Mouse (Mus musculus): ENCODE measurements around the gene Dot1l. TPM values are rescaled to one million over a fixed set of nuclear protein-coding genes. Genes with fewer than 3 reads are reported as not detected.
"Not testable (repeated sequence)": the region's sequence is repeated elsewhere in the genome, so short reads cannot be mapped to it uniquely, and the experiment has no call there.

Gene Dot1l
- polyA plus RNA-seq, 1 experiment, result 46.2 TPM

- 92% methylated on average over 4 of the region's 4 CpGs for WGBS
- DNase-seq (ENCODE audit: low read depth in 1 of 2, low spot score in 2 of 2), result no peak
- Histone ChIP-seq H3K27me3 (ENCODE audit: control insufficient read depth, insufficient read depth, low read length) (peaks cover 15% of the 10 kb centered on the region; the same call in 1 of the 2 replicates), H3K4me3 (ENCODE audit: extremely low read depth, insufficient read depth, insufficient read length) (no peak within 1 kb of the TSS), H3K4me1 (ENCODE audit: control insufficient read depth, insufficient read depth, insufficient read length) (no peaks in the 10 kb centered on the region), H3K36me3 (ENCODE audit: control insufficient read depth, insufficient read depth, low read length) (no peaks in the 10 kb centered on the region), H3K27ac (ENCODE audit: insufficient read depth, low read length) (no peak within 1 kb of the TSS)
- no peak for TF ChIP-seq POLR2A (IDR thresholded peaks at IDR 0.05; ENCODE audit: low read depth, low read length)
- no peak for TF ChIP-seq CTCF (IDR thresholded peaks at IDR 0.05; ENCODE audit: extremely low read depth, insufficient read depth, insufficient read length, insufficient replicate concordance)
Observed at GRCm38 (mm10) chr10:80813366-80813765, 58.4 kb downstream of the Dot1l start, which contains the start of gene Jsrp1. Gene Jsrp1 (minus strand): TSS chr10:80813498.

- H3K36me3 ChIP-seq (ENCODE audit: control insufficient read depth, insufficient read depth, low read length), result no peaks in the 10 kb centered on the region
- H3K4me1 ChIP-seq (ENCODE audit: control insufficient read depth, insufficient read depth, insufficient read length), result no peaks in the 10 kb centered on the region
- TF ChIP-seq POLR2A (IDR thresholded peaks at IDR 0.05; ENCODE audit: low read depth, low read length) (no peak), CTCF (IDR thresholded peaks at IDR 0.05; ENCODE audit: extremely low read depth, insufficient read depth, insufficient read length, insufficient replicate concordance) (no peak)
- no peak overlapping the region for H3K4me3 ChIP-seq (ENCODE audit: extremely low read depth, insufficient read depth, insufficient read length)
- no peak for DNase-seq (ENCODE audit: low read depth in 1 of 2, low spot score in 2 of 2)
- H3K27ac ChIP-seq (ENCODE audit: insufficient read depth, low read length), result no peak overlapping the region
- 0 out of 2 replicates have a peak, but pooled peaks cover 6% of the 10 kb centered on the region for H3K27me3 ChIP-seq (ENCODE audit: control insufficient read depth, insufficient read depth, low read length)
- 68% methylated on average over 7 of the region's 7 CpGs for WGBS
Observed at GRCm38 (mm10) chr10:80814800-80815199, 59.8 kb downstream of the Dot1l start.

GRCm38 (mm10) chr10:80816303-80816702 lies 61.3 kb downstream of the Dot1l start:
- not testable (repeated sequence) for H3K4me1 ChIP-seq (ENCODE audit: control insufficient read depth, insufficient read depth, insufficient read length); DNase-seq (ENCODE audit: low read depth in 1 of 2, low spot score in 2 of 2); H3K27me3 ChIP-seq (ENCODE audit: control insufficient read depth, insufficient read depth, low read length); H3K4me3 ChIP-seq (ENCODE audit: extremely low read depth, insufficient read depth, insufficient read length); H3K27ac ChIP-seq (ENCODE audit: insufficient read depth, low read length); H3K36me3 ChIP-seq (ENCODE audit: control insufficient read depth, insufficient read depth, low read length)
- WGBS, result 62% methylated on average over 3 of the region's 3 CpGs

GRCm38 (mm10) chr10:80817164-80817563 lies 62.2 kb downstream of the Dot1l start:
- H3K27ac ChIP-seq (ENCODE audit: insufficient read depth, low read length), result no peak overlapping the region
- TF ChIP-seq POLR2A (IDR thresholded peaks at IDR 0.05; ENCODE audit: low read depth, low read length), result no peak
- TF ChIP-seq CTCF (IDR thresholded peaks at IDR 0.05; ENCODE audit: extremely low read depth, insufficient read depth, insufficient read length, insufficient replicate concordance), result no peak
- DNase-seq (ENCODE audit: low read depth in 1 of 2, low spot score in 2 of 2), result no peak
- H3K4me3 ChIP-seq (ENCODE audit: extremely low read depth, insufficient read depth, insufficient read length), result no peak overlapping the region
- no peaks in the 10 kb centered on the region for H3K36me3 ChIP-seq (ENCODE audit: control insufficient read depth, insufficient read depth, low read length)
- 0 out of 2 replicates have a peak, but pooled peaks cover 2% of the 10 kb centered on the region for H3K27me3 ChIP-seq (ENCODE audit: control insufficient read depth, insufficient read depth, low read length)
- WGBS, result 80% methylated on average over 2 of the region's 2 CpGs
- H3K4me1 ChIP-seq (ENCODE audit: control insufficient read depth, insufficient read depth, insufficient read length), result no peaks in the 10 kb centered on the region

GRCm38 (mm10) chr10:80817955-80818354 lies 62.9 kb downstream of the Dot1l start:
- H3K4me3 ChIP-seq (ENCODE audit: extremely low read depth, insufficient read depth, insufficient read length); H3K36me3 ChIP-seq (ENCODE audit: control insufficient read depth, insufficient read depth, low read length); DNase-seq (ENCODE audit: low read depth in 1 of 2, low spot score in 2 of 2); H3K27ac ChIP-seq (ENCODE audit: insufficient read depth, low read length); H3K27me3 ChIP-seq (ENCODE audit: control insufficient read depth, insufficient read depth, low read length); H3K4me1 ChIP-seq (ENCODE audit: control insufficient read depth, insufficient read depth, insufficient read length): not testable (repeated sequence)
- 85% methylated on average over 7 of the region's 7 CpGs for WGBS

- DNase-seq (ENCODE audit: low read depth in 1 of 2, low spot score in 2 of 2), result no peak
- Histone ChIP-seq H3K27ac (ENCODE audit: insufficient read depth, low read length) (no peak overlapping the region), H3K36me3 (ENCODE audit: control insufficient read depth, insufficient read depth, low read length) (no peaks in the 10 kb centered on the region), H3K4me1 (ENCODE audit: control insufficient read depth, insufficient read depth, insufficient read length) (peaks cover 2% of the 10 kb centered on the region; the same call in 1 of the 2 replicates), H3K4me3 (ENCODE audit: extremely low read depth, insufficient read depth, insufficient read length) (no peak overlapping the region), H3K27me3 (ENCODE audit: control insufficient read depth, insufficient read depth, low read length) (no peaks in the 10 kb centered on the region)
- TF ChIP-seq POLR2A (IDR thresholded peaks at IDR 0.05; ENCODE audit: low read depth, low read length) (no peak), CTCF (IDR thresholded peaks at IDR 0.05; ENCODE audit: extremely low read depth, insufficient read depth, insufficient read length, insufficient replicate concordance) (no peak)
- 70% methylated on average over 6 of the region's 6 CpGs for WGBS
Observed at GRCm38 (mm10) chr10:80818599-80819281, 63.7 kb downstream of the Dot1l start.

- no peak overlapping the region for H3K4me3 ChIP-seq (ENCODE audit: extremely low read depth, insufficient read depth, insufficient read length)
- peak overlapping the region; percentile 8; the same call in 1 of the 2 replicates for H3K27ac ChIP-seq (ENCODE audit: insufficient read depth, low read length)
- H3K4me1 ChIP-seq (ENCODE audit: control insufficient read depth, insufficient read depth, insufficient read length), result peaks cover 8% of the 10 kb centered on the region; the same call in 1 of the 2 replicates
- WGBS, result 74% methylated on average over 3 of the region's 3 CpGs
- no peaks in the 10 kb centered on the region for H3K36me3 ChIP-seq (ENCODE audit: control insufficient read depth, insufficient read depth, low read length)
- H3K27me3 ChIP-seq (ENCODE audit: control insufficient read depth, insufficient read depth, low read length), result no peaks in the 10 kb centered on the region
- TF ChIP-seq CTCF (IDR thresholded peaks at IDR 0.05; ENCODE audit: extremely low read depth, insufficient read depth, insufficient read length, insufficient replicate concordance), result no peak
- no peak for TF ChIP-seq POLR2A (IDR thresholded peaks at IDR 0.05; ENCODE audit: low read depth, low read length)
- no peak for DNase-seq (ENCODE audit: low read depth in 1 of 2, low spot score in 2 of 2)
Observed at GRCm38 (mm10) chr10:80819406-80819805, 64.4 kb downstream of the Dot1l start.

Data from spleen, adult 2 months (tissue).